Mouse (Mus musculus) megakaryocyte-erythroid progenitor cell, adult 5-6 weeks (primary cell): ENCODE measurements around the gene Gng2. TPM values are rescaled to one million over a fixed set of nuclear protein-coding genes. Genes with fewer than 3 reads are reported as not detected.
"Not testable (repeated sequence)": the region's sequence is repeated elsewhere in the genome, so short reads cannot be mapped to it uniquely, and the experiment has no call there.

Experiments used
- ATAC-seq: replicated peaks from 2 replicates; pipeline ENCODE4 v1.8.0; 2016; ENCODE audit warnings: mild to moderate bottlenecking, inconsistent platforms; ENCODE audit not compliant: severe bottlenecking, poor library complexity, low FRiP score, low TSS enrichment
- total RNA-seq, 2 experiments: library from RNA; stranded (forward) in 1 of 2; stranded (reverse) in 1 of 2; fragments of 200-1000, 215-1000 nt in 1 of 2; fragments of >200 nt in 1 of 2; fragmentation: Nextera tagmentation in 1 of 2; gene quantifications; 2 replicates each; pipeline ENCODE4 v1.2.3; 2014 to 2017

Gng2 gene
- total RNA-seq, 2 experiments from 2014 or later = 1.2 to 5.7 TPM

GRCm38 (mm10) chr14:19884431-19884830 lies 93.0 kb downstream of the Gng2 start:
- ATAC-seq = not testable (repeated sequence)

GRCm38 (mm10) chr14:19874201-19874807 lies 103.1 kb downstream of the Gng2 start:
- ATAC-seq = no peak

- no peak for ATAC-seq
Measured at GRCm38 (mm10) chr14:19867286-19867935, 110.0 kb downstream of the Gng2 start.

DNA sequence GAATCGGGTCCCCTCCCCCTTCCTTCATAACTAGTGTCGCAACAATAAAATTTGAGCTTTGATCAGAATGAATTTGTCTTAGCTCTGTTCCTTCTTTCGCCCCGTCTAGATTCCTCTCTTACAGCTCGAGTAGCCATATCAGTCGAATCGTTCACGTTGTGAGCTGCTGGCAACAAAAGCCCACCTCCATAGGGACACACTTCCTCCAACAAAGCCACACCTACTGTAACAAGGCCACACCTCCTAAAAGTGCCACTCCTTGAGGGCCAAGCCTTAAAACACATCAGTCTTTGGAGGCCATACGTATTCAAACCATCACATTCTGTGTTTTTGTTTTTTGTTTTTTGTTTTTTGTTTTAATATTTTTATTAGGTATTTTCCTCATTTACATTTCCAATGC lies 112.3 kb downstream of the Gng2 start:
- not testable (repeated sequence) for ATAC-seq

GRCm38 (mm10) chr14:19861311-19862080 lies 115.9 kb downstream of the Gng2 start:
- ATAC-seq = no peak

DNA sequence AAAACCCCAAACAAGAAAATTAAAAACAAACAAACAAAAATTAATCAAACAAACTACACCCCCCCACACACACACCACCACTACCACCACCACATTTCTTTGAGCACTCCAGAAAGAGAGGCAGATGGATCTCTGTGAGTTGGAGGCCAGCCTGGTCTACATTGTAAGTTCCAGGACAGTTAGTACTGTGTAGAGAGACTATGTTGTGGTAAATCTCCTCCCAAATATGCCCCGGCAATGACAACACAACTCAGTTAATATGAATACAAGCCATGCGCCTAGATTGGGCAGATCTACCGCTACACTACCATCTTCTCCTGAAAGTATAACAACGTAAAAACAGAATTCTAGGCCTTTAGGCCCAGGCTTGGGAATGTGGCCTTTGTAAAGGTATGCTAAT lies 117.1 kb downstream of the Gng2 start:
- ATAC-seq = no peak

GRCm38 (mm10) chr14:19858808-19859776 lies 118.3 kb downstream of the Gng2 start:
- no peak for ATAC-seq

DNA sequence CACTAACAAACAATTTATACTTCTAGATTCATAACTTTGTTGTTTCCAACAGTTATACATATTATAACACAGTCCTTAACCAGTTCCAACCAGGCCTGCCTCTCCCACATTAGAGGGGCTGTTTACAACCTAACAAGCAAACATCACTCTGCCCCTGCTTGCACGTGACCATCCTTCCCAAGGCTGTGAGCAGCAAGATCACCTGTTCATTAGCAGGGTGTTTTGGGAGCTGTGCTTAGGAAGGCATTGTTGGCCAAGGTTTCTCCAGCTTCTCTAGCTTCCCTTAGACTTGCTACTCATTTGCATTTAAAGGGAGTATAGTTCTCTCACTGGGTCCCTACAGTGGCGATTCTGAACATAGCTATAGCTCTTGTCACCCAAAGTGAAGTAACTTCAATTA lies 119.1 kb downstream of the Gng2 start:
- ATAC-seq = no peak

DNA sequence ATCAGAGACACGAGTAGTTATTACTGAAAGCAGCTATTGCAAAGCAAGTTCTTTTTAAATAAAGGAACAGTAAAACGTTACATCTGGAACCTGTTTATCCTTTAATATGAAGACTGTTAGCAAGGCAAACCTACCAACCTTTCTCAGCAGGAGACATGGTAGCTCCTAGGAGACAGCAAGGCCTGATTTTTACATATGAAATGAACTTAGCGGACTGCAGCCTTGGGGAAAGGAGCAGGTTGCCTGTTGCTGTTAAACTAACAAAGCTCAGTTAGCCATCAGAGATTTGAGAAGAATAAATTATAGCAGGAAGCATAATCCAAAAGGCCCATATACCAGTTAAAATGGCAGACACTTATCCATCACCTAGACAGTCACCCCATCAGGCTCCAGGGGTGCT lies 124.0 kb downstream of the Gng2 start:
- no peak for ATAC-seq

- ATAC-seq = peak; percentile 73
Measured at GRCm38 (mm10) chr14:19839600-19840332, 137.7 kb downstream of the Gng2 start.

- ATAC-seq = no peak
Measured at GRCm38 (mm10) chr14:19836289-19836688, 141.1 kb downstream of the Gng2 start.

DNA sequence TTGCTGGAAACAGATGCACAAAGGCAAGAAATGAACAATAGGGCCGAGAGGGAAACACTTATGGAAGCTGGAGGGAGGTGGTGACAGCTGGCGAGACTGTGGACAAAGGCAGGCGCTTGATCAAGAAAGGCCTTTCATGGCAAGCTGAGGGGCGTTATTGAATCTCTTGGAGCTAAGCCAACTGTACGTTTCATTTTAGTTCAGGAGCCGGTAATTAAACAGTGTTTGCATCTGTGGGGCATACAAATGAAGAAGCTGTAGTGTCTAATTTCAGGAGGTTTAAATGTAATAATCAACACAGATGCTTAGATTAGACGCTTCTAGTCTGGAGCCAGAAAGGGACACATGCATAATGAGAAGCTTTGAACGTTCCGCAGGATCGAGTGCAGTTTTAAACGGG lies 151.9 kb downstream of the Gng2 start:
- no peak for ATAC-seq

DNA sequence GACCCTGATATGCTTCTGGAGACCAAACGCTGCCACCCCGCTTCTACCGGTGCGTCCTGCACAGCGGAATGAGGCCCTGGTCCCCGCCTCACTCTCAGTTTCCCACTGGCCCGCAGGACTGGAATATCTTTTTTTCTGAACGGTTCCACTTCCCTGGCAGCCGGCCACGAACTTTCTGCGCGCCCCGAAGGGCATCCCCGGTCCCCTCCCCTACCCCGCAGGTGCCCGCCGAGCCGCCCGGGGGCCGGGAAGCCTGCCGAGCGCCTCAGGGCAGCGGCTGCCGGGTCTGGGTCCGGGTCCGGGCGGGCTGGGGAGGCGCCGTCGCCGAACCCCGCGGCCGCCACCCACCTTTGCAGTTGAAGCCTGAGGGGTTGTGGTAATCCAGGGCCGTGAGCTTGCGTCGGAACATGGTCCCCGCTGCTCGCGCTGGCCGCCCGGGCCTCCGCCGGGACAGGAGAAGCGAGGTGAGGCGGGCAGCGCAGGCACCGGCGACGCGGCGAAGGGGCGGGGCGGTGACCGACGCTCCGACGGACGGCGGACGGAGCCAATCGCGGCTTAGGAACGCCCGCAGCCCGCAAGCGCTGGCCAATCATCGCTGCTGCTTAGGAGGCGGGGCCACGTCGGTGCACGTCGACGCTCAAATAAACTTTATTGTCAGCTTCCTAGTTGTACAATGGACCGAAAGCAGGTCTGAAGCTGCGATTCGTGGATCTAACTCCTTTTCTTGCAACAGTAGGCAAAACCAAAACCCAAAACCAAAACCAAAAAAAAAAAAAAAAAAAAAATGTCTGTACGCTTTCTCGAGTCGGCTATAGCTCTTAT lies 153.9 kb downstream of the Gng2 start, which contains the start of gene Rtraf:
Gene Rtraf (minus strand): TSS at position 504 of the 822 bp plus-strand sequence.
- ATAC-seq = peak; percentile 100

Other genes starting within 250 kb of the Gng2 start
- gene Nid2, start 226.4 kb downstream of the Gng2 start, total RNA-seq (2014; fragmentation: Nextera tagmentation) = not detected in 2 replicates
- gene Nid2, start 226.4 kb downstream of the Gng2 start, total RNA-seq (2017) = 0.23 TPM in 1 of 2 replicates, not detected in the other
- gene Rtraf, start 153.8 kb downstream of the Gng2 start, total RNA-seq (2014; fragmentation: Nextera tagmentation) = 140 and 150 TPM in 2 replicates
- 172 and 195 TPM in 2 replicates for gene Rtraf, start 153.8 kb downstream of the Gng2 start, total RNA-seq (2017)
- 2.1 and 3.9 TPM in 2 replicates for gene Saysd1, start 160.9 kb upstream of the Gng2 start, total RNA-seq (2014; fragmentation: Nextera tagmentation)
- gene Saysd1, start 160.9 kb upstream of the Gng2 start, total RNA-seq (2017) = 1.6 and 2.1 TPM in 2 replicates
- 7.4 and 7.7 TPM in 2 replicates for gene Kcnk5, start 204.2 kb upstream of the Gng2 start, total RNA-seq (2014; fragmentation: Nextera tagmentation)
- 5.4 and 9.4 TPM in 2 replicates for gene Kcnk5, start 204.2 kb upstream of the Gng2 start, total RNA-seq (2017)